Mouse (Mus musculus): ENCODE measurements at regions not wholly inside any gene's neighbourhood (a gene's known extent, or its start where the extent isn't known, plus 50 kb on each side); places are given as distances from the start of the nearest gene placed in this dataset.

DNA sequence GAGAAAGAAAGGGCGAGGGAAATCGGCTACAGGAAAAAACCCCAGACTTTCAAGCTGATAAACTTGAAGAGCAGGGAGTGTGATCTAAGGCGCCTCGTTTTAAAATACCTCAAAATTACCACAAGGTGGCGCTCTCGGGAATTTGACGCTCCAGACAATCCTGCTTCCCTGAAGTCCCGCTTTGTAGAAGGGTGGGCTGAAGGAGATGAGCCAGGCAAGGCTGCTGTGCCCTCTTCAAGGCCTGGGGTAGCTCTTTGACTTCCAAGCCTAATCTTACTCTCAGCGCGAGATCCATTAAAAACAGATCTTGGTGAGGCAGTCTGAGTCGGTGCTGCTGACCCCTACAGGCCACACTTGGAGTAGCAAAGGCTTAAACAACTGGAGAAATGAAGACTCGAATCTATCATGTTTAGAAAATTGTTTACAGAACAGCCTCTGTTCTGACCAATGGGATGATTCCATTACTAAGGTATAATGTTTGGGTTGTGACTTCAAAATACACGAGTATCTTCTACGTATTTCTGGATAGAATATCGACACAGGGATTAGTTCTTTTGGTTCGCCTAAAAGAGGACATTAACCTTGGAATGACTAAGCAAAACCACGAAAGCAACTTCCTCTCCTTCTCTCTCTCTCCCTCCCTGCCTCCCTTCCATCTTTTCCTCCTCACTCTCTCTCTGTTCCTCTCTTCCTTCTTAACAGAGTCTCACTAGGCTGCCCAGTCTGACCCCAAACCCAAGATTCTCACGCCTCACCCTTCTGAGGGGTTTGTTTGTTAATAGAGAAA is 83.7 kb upstream of the Pik3cg start:
- peak; percentile 100 for TF ChIP-seq CTCF (IDR thresholded peaks at IDR 0.05; ENCODE audit: low read depth, low read length)
- no peak for TF ChIP-seq POLR2A (IDR thresholded peaks at IDR 0.05; ENCODE audit: borderline replicate concordance, low read depth, low read length)
